Mouse (Mus musculus) gastrocnemius, postnatal 4 days (tissue): ENCODE data around the gene Itgam. TPM values are rescaled to one million over a fixed set of nuclear protein-coding genes. Genes with fewer than 3 reads are reported as not detected.

Source experiments
- DNase-seq, 2 experiments: peaks; one replicate each; pipeline ENCODE4 v3.0.0; 2021 to 2022; ENCODE audit warnings: low spot score in 2 of 2, mixed read lengths in 2 of 2
- total RNA-seq, 2 experiments: library from RNA; stranded (reverse); gene quantifications; 2 replicates each; pipeline ENCODE4 v1.2.3; 2021

The Itgam gene
- total RNA-seq, 2 experiments from 2014 or later = 3.9 to 4.6 TPM

GRCm38 (mm10) chr7:128056917-128057444 lies 5.5 kb upstream of the Itgam start:
- no peak for DNase-seq

DNA sequence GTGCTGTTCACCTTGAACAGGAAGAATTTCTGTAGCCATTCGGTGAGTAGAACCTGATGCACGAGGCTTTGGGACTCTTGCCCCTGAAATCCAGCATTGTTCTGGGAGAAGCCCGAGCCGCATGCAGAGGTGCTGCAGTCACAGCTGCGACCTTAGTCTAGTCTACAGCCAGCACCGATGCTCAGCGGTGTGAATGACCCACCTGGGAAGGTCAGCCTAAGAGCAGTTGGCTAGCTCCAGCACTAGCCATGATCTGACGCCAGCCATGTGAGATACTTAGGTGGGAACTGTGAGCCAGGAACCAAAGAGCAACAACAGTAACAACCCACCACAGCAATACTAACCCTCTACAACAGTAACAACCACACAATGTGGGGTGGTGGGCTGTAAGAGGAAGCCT lies 4.6 kb upstream of the Itgam start:
- no peak for DNase-seq

DNA sequence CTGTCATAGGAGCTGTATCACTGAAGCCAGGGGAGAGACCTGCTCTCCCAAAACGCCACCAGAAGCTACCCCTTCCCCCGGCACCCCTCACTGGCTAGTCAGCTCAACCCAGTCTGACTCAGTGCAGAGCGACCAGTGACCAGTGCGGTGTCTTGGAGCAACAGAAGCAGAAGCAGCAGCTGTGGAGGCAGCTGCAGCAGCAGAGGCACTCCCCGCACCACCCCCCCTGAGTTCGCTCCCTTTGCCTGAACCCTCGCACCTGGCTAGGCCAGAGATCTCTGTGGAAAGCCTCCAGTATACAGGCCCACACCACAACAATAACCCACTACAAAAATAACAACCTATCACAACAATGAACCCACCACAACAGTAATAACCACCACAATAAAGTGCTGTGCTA lies 3.9 kb upstream of the Itgam start:
- DNase-seq = no peak

DNA sequence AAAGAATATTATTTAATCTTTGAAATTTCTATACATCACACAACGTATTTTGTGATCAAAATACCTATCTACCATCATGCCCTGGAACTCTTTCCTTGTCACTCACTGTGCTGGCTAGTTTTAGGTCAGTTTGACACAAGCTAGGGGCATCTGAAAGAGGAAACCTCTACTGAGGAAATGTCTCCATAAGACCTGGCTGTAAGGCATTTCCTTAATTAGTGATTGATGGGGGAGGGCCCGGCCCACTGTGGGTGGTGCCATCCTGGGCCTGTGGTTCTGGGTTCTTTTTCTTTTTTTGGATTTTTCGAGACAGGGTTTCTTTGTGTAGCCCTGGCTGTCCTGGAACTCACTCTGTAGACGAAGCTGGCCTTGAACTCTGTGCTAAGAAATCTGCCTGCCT lies 3.3 kb upstream of the Itgam start:
- DNase-seq = no peak

DNA sequence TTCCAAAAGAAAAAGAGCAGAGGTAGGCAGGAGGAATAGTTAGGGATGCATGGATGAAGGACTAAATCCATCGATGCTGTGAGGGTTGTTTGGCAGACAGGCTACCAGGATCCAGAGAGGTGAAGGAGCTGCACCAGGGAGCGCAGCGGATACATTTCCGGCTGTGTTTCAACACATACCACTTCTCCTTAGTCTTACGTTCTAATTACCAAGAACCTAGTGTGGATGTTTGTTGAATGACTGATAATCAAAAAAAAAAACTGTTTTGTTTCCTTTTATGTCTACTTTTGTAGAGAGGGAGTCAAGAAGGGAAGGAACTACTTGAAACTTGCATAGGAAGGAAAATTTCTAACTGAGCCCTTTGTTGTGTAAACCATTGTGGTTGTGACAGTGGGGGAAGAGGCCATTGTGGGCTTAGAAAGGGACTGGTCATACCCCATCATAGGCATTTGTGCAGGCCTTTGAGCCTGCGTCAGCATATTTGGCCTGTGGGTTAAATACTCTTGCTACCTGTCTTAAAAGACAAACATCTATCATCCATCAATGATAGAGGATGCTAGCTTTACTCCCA lies 856 bp downstream of the Itgam start:
- no peak for DNase-seq

GRCm38 (mm10) chr7:128065547-128065946 lies 3.1 kb downstream of the Itgam start:
- DNase-seq = no peak

DNA sequence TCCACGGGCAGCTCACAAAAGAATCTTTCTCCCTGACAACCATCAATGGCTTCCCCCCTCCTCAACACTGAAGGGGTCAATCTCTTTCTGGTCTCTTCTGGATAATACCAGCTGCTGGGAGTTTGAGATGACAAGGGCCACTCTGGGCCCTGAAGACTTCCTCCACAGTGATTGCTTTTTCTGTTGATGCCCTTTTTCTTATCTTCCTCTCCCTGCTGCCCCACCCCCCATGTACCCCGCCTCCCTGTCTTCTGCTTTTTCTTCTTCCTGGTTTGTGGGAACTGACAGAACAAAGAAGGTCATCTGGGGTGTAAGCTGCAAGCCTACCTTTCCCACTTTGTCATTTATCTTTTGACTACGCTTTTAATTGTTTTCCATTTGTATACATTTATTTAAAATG lies 5.4 kb downstream of the Itgam start:
- no peak for DNase-seq

DNA sequence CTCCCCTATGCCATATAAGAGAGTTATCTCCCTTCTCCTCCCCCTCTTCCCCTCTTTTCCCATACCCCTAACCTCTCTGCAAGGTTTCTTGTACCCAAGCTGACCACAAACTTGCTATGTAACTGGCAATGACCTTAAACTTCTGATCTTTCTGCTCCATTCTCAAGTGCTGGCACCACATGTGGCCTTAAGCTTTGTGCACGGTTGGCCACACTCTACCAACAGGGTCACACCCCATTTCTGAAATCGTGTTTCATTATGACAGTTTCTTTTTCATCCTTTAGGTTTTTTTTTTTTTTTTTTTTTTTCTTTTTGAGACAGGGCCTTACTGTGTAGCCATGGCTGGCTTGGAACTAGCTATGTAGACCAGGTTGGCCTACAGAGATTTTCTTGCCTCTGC lies 7.4 kb downstream of the Itgam start:
- no peak for DNase-seq

DNA sequence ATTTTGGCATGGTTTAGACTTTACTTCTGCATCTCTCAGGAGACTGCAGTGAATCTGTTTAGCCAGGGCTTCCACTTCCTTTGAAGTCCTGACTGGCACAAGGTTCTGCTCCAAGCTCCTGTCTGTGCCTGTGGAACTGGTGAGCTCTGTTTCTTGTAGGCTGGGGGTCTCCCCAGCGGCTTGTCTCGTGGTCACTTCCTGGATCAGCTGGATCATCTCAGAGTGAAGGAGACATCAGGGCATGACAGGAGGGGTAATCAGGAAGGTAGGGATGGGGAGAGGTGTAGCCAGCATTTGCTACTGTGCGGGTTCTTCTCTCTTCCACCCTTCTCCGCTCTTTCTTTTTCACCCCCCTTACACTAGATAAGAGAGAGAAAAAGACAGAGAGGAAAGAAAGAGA lies 9.4 kb downstream of the Itgam start:
- DNase-seq = no peak

DNA sequence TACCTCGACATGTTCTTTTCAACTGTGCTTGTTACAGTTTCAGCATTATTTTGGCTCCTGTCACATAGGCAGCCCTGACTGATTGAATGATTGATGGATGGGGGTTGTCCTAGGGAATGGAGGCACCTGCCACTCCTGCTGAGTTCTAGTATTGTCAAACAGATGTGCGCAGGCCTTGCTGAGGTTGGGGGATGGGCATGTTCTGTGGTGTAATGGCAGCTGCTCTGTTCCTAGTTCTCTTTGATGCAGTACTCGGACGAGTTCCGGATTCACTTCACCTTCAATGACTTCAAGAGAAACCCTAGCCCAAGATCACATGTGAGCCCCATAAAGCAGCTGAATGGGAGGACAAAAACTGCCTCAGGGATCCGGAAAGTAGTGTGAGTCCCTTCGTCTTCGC lies 17.6 kb downstream of the Itgam start:
- DNase-seq = no peak

- DNase-seq = no peak
Observed at GRCm38 (mm10) chr7:128089141-128089540, 26.7 kb downstream of the Itgam start.

DNA sequence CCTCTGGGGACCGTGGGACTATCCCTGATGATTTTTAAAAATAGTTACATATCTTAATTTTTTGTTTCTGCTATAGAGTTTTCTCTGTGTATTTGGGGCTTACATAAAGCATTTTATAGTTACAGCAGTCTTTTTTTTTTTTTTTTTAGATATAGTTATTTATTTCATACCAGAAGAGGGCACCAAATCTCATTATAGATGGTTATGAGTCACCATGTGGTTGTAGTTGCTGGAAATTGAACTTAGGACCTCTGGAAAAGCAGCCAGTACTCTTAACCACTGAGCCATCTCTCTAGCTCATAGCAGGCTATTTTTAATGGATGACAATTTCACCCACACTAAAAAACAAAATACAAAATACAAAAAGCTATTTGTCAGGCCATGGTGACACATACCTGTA lies 35.7 kb downstream of the Itgam start:
- DNase-seq = no peak

DNA sequence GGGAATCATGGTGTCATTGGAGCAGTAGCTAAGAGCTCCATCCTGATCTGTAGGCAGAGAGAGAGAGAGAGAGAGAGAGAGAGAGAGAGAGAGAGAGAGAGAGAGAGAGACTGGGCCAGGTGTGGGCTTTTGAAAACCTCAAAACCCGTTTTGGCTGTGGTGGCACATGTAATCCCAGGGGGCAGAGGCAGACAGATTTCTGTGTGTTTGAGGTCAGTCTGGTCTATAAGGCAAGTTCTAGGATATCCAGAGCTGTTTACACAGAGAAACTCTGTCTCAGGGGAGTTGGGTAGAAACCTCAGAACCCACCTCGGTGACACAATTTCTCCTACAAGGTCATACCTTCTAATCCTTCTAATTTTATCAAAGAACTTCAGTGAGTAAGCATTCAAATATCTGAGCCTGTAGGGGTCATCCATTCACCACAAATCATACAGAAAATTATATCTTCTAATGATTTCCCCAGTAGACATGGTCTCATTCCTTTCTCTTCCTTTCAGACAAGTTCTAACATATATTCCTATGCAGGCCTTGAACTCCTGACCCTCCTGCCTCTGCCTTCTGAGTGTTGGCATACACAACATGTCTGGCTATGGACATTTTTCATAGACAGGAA lies 38.4 kb downstream of the Itgam start:
- DNase-seq = no peak

- DNase-seq = no peak
Observed at GRCm38 (mm10) chr7:128105246-128105645, 42.8 kb downstream of the Itgam start.

DNA sequence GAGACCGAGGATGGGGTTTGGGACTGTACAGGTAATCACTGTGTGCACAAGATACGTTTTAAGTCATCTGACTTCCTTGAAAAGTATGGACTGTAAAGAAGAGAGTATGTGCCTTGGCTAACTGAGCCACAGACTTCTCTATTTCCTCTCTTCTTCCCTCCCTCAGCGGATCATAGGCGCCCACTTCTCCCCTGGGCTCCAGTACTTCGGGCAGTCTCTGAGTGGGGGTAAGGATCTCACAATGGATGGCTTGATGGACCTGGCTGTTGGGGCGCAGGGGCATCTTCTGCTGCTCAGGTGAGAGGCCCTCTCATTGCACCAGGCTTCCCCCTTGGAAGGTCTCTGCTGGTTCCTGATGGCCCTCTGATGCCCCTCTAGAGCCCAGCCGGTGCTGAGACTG lies 45.0 kb downstream of the Itgam start:
- no peak for DNase-seq

GRCm38 (mm10) chr7:128110314-128110713 lies 47.9 kb downstream of the Itgam start:
- DNase-seq = no peak

DNA sequence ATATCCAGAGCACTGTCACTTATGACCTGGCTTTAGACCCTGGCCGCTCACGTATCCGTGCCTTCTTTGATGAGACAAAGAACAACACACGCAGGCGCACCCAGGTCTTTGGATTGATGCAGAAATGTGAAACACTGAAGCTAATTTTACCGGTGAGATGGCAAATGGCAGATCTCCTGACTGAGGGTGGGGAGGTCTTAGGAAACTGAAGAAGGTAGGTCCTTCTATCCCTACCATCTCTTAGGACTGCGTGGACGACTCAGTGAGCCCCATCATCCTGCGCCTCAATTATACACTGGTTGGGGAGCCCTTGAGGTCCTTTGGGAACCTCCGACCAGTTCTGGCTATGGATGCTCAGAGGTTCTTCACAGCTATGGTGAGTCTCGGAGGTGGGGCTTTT lies 49.7 kb downstream of the Itgam start:
- no peak for DNase-seq

DNA sequence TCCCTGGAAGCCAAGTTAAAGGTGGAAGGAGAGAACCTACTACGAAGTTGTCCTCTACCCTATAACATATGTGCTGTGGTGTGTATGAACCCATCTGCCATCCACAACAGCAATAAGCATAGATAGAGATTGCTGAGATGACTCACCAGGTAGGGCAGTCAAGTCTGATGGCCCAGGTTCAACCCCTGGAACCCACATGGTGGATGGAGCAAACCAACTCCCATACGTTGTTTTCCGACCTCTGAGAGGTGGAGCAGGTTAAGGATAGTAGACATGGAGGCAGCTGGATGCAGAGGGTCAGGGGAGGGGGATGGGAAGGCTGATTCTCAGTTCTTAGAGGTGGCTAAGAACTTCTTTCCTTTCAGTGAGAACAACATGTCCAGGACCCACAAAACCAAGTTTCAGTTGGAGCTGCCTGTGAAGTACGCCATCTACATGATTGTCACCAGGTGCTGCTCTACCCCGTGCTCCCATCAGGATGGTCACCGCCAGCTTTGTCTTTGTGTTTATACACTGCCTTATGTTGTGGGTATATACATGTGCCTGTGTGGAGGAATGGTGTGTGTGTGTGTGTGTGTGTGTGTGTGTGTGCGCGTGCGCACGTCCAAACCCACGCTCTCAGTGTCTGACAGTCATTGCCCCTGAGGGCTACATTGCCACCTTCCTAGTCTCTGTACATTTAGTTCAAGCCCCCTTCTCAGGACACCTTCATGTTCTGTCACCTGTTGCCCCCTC lies 52.1 kb downstream of the Itgam start:
- no peak for DNase-seq

GRCm38 (mm10) chr7:128115211-128115958 lies 52.9 kb downstream of the Itgam start:
- DNase-seq = no peak

DNA sequence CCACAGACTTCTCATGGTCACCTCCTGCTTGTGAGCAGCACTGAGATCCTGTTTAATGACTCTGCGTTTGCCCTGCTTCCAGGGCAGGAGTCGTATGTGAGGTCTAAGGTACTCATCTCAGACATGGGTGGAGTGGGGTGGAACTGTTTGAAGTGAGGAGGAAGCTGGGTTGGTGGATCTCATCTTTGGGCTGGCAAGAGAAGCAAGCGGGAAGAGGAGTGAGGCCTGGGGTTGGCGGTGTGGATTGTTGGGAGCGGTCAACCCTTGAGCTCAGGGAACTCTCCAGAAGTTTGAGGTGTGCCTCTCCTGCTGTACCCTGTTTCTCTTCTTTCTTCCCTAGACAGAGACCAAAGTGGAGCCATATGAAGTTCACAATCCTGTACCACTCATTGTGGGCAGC lies 54.0 kb downstream of the Itgam start:
- no peak for DNase-seq

GRCm38 (mm10) chr7:128119726-128120490 lies 57.5 kb downstream of the Itgam start:
- no peak for DNase-seq
